Mouse (Mus musculus) central nervous system, embryonic 18 days (tissue): ENCODE data around the gene Zfp980. TPM values are rescaled to one million over a fixed set of nuclear protein-coding genes. Genes with fewer than 3 reads are reported as not detected.

Experiments
- polyA plus RNA-seq: library from polyadenylated mRNA; depleted of rRNA; stranded (reverse); fragments of >200 nt; gene quantifications from 2 replicates; pipeline ENCODE4 v1.2.3, GENCODE M21; 2012; rRNA removed

Zfp980 gene
- not detected in 2 replicates for polyA plus RNA-seq

GRCm38 (mm10) chr4:145670385-145670784 is at the start of gene Zfp980:
Zfp980 (plus strand) TSS chr4:145670685.

Other genes starting within 250 kb of the Zfp980 start
- gene Zfp990, start 159.9 kb upstream of the Zfp980 start, polyA plus RNA-seq = 0.05 and 0.08 TPM in 2 replicates
- 0.13 and 0.16 TPM in 2 replicates for gene Gm13212, start 85.5 kb upstream of the Zfp980 start, polyA plus RNA-seq
- 0.32 and 0.62 TPM in 2 replicates for gene Zfp986, start 198.1 kb downstream of the Zfp980 start, polyA plus RNA-seq